Mouse (Mus musculus) spleen, adult 2 months (tissue): ENCODE results near the gene Cox14.

Experiments used
- CTCF ChIP-seq: fragments of 200-500 bp; IDR thresholded peaks from 2 replicates; pipeline ENCODE4 v1.5.1; 2011; ENCODE audit warnings: mild to moderate bottlenecking, inconsistent platforms; ENCODE audit not compliant: insufficient read depth, insufficient read length, insufficient replicate concordance; ENCODE audit errors: extremely low read depth
- POLR2A ChIP-seq: fragments of 200-500 bp; IDR thresholded peaks from 2 replicates; pipeline ENCODE4 v1.6.1; 2011; ENCODE audit warnings: low read depth, low read length, inconsistent platforms

DNA sequence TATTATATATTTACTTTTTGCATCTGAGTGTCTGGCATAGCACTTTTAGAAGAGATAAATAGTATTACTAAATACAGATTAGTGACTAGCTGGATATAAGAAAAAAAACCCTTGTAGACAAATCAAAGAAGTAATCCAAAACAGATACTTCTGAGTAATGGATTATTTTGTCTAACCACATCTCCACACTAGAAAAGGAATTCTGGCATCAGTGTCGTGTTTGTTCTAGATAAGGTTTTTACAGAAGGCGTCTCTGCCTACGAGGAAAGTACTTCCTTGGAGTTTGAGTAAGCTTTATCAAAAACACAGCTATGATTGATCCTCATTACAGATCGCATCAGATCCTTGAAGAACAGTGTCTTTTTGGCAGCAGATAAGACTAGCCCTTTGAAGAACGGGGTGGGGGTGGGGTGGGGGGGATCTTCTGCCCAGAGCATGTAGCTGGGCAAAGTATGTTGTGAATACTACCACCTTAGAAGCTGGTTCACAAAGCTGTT is 45.6 kb downstream of the Cox14 start:
- TF ChIP-seq CTCF, result no peak
- no peak for TF ChIP-seq POLR2A
